Comparison of ENCODE assay signal across 9 mouse cellular contexts in genomic region chr15:95654211-95654897, GRCm38 (mm10). TPM values are rescaled to one million over a fixed set of nuclear protein-coding genes. Genes with fewer than 3 reads are reported as not detected.
DNase-seq lines count a peak whose midpoint lies in the region; ATAC-seq lines count a peak whose summit lies in the region.
"Had no signal": no experiment of that assay in that cellular context is flagged by ENCODE, and none has a peak within 500 bp of the region (broad histone marks: within the 10 kb centered on the region; RNA-seq: fewer than 3 reads in every experiment).

No protein-coding gene starts in this region.

- 1% methylated on average over 49 of the region's 49 CpGs for WGBS in lung, embryonic 16.5 days
- WGBS in forebrain, embryonic 14.5 days, result under 1% methylated on average over 49 of the region's 49 CpGs
- 2% methylated on average over 49 of the region's 49 CpGs for WGBS in midbrain, embryonic 12.5 days

- no peaks in the 10 kb centered on the region for H3K9me3 ChIP-seq in lung, embryonic 16.5 days (ENCODE audit: control insufficient read depth, low read length)
- H3K9me3 ChIP-seq in forebrain, embryonic 14.5 days (replicated peaks; ENCODE audit: control insufficient read depth, low read length), result no peaks in the 10 kb centered on the region
- no peaks in the 10 kb centered on the region for H3K9me3 ChIP-seq in midbrain, embryonic 12.5 days

- peak overlapping the region; percentile 32; the same call in 1 of the 2 replicates for H3K9ac ChIP-seq in lung, embryonic 16.5 days (ENCODE audit: low read length)
- peak overlapping the region; percentile 29; the same call in 1 of the 2 replicates for H3K9ac ChIP-seq in forebrain, embryonic 14.5 days (ENCODE audit: low read length)
- H3K9ac ChIP-seq in midbrain, embryonic 12.5 days (replicated peaks), result peak overlapping the region; percentile 47

- H3K27ac ChIP-seq in lung, embryonic 16.5 days (ENCODE audit: low read length), result no peak overlapping the region
- H3K27ac ChIP-seq in forebrain, embryonic 14.5 days (ENCODE audit: low read depth, low read length), result no peak overlapping the region
- H3K27ac ChIP-seq in midbrain, embryonic 12.5 days (replicated peaks), result no peak overlapping the region

- H3K27me3 ChIP-seq in lung, embryonic 16.5 days (ENCODE audit: control insufficient read depth, insufficient read depth, low read depth, low read length), result peaks cover 49% of the 10 kb centered on the region
- H3K27me3 ChIP-seq in forebrain, embryonic 14.5 days (replicated peaks; ENCODE audit: control insufficient read depth, insufficient read depth, low read length), result peaks cover 54% of the 10 kb centered on the region
- peaks cover 85% of the 10 kb centered on the region for H3K27me3 ChIP-seq in midbrain, embryonic 12.5 days

- H3K4me1 ChIP-seq in lung, embryonic 16.5 days (replicated peaks; ENCODE audit: control insufficient read depth, insufficient read depth, low read length), result peaks cover 5% of the 10 kb centered on the region; the same call in 1 of the 2 replicates
- H3K4me1 ChIP-seq in forebrain, embryonic 14.5 days (ENCODE audit: control insufficient read depth, insufficient read depth, low read length), result peaks cover 13% of the 10 kb centered on the region; the same call in 1 of the 2 replicates
- H3K4me1 ChIP-seq in midbrain, embryonic 12.5 days, result peaks cover 21% of the 10 kb centered on the region

- ATAC-seq in lung, embryonic 16.5 days (ENCODE audit: low read depth), result no peak
- peak; percentile 34; the same call in 1 of the 2 replicates for ATAC-seq in forebrain, embryonic 14.5 days
- ATAC-seq in midbrain, embryonic 12.5 days (ENCODE audit: low FRiP score, low read depth), result 0 out of 2 replicates have a peak, but pooled peaks have one; percentile 47
- no peak for ATAC-seq in erythroblast, adult 5-6 weeks (replicated peaks; ENCODE audit: low FRiP score, poor library complexity, severe bottlenecking)

- peak; percentile 29 for DNase-seq in gastrocnemius, postnatal 10 days
- DNase-seq in gastrocnemius, adult 8-10 months (ENCODE audit: low spot score in 2 of 2), result no peak
- no peak for DNase-seq in lung, postnatal 36 days
- DNase-seq in forebrain, embryonic 14.5 days (ENCODE audit: low spot score), result no peak
- DNase-seq in yolk sac, embryonic 10.5 days (ENCODE audit: low spot score), result no peak

- peak overlapping the region; percentile 35 for H3K4me3 ChIP-seq in lung, embryonic 16.5 days (ENCODE audit: low read length)
- peak overlapping the region; percentile 32 for H3K4me3 ChIP-seq in forebrain, embryonic 14.5 days (ENCODE audit: low read depth, low read length)
- peak overlapping the region; percentile 39 for H3K4me3 ChIP-seq in midbrain, embryonic 12.5 days

- peak overlapping the region; percentile 50 for H3K4me2 ChIP-seq in lung, embryonic 16.5 days (ENCODE audit: low read depth, low read length)
- H3K4me2 ChIP-seq in forebrain, embryonic 14.5 days (ENCODE audit: low read length), result peak overlapping the region; percentile 66
- H3K4me2 ChIP-seq in midbrain, embryonic 12.5 days (replicated peaks), result peak overlapping the region; percentile 54

- H3K36me3 ChIP-seq in lung, embryonic 16.5 days (ENCODE audit: control insufficient read depth, insufficient read depth, low read length), result no peaks in the 10 kb centered on the region
- no peaks in the 10 kb centered on the region for H3K36me3 ChIP-seq in forebrain, embryonic 14.5 days (ENCODE audit: control insufficient read depth, insufficient read depth, low read length)
- H3K36me3 ChIP-seq in midbrain, embryonic 12.5 days, result no peaks in the 10 kb centered on the region

RNA-seq across cellular contexts. Expression of gene Dbx2, which starts 1.4 kb away (rescaled TPM):
- under 1 TPM; 0.18 to 0.35 TPM for total RNA-seq in gastrocnemius, postnatal 10 days (2021)
- total RNA-seq in gastrocnemius, adult 8-10 months (2022), result not detected
- polyA plus RNA-seq in lung, embryonic 16.5 days (2015; fragmentation: Nextera tagmentation; extraction: Ambion mirVana), result 0.34 TPM in 1 of 2 replicates, not detected in the other
- polyA plus RNA-seq in forebrain, embryonic 14.5 days (2014; fragmentation: Nextera tagmentation; extraction: Ambion mirVana), result 0.67 and 0.93 TPM in 2 replicates
- 1.1 and 4.0 TPM in 2 replicates for polyA plus RNA-seq in midbrain, embryonic 12.5 days (2016; fragmentation: Nextera tagmentation; extraction: Ambion mirVana)
- total RNA-seq in erythroblast, adult 5-6 weeks (2015; ENCODE audit: low replicate concordance), result not detected in 2 replicates
- not detected in 2 replicates for total RNA-seq in erythroblast, adult 5-6 weeks (2017; ENCODE audit: low replicate concordance)
- total RNA-seq: common myeloid progenitor, adult 5-6 weeks had no signal

Comparison
In these comparisons a context has a peak if more than half of its experiments do, and no peak if none do; other contexts are left out.
1. ATAC-seq: peak in forebrain, embryonic 14.5 days (single experiment) and midbrain, embryonic 12.5 days (single experiment); none in lung, embryonic 16.5 days (single experiment) and erythroblast, adult 5-6 weeks (single experiment).
2. Peak in every context shown above with its lines, with median percentiles within 50 percentile points of each other: H3K4me2 ChIP-seq, H3K4me3 ChIP-seq and H3K9ac ChIP-seq.